Comparison of ENCODE assay signal across 8 mouse cellular contexts in the genomic region with DNA sequence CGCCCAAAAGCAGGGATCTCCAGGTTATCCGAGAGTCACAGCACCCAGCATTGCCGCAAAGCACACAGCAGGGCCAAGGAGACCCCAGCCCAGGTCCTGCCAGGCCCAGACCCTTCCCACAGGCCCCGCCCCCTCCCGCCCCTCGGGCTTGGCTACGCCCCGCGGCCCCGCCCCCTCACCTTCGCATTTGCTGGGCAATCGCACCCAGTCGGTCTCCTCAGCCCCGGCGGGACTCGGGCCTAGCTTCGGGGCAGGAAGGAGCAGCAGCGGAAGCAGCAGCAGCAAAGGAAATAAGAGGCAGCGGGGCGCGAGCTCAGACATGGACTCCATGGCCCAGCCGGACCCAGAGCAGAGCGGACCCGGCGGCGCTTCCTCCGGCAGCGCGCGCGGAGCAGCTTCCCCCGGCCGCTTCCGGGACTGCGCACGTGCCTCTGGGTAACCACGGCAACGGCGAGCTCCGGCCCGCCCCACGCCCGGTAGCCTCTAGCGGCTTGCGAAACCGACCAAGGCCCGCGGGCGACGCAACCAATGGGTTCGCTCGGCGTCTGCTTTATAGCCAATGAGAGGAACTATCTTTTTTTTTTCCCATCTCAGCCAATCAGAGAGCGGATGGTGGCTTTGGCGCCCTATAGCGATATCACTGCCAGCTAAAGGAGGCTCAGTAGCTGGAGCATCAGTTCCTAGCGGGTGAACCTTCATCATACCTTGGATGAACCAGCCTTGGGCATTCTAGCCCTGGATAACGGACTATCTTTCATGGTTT. TPM values are rescaled to one million over a fixed set of nuclear protein-coding genes. Genes with fewer than 3 reads are reported as not detected.
DNase-seq lines count a peak whose midpoint lies in the region; ATAC-seq and TF ChIP-seq lines count a peak whose summit lies in the region.

A gene (minus strand): TSS at position 421 of the 763 bp plus-strand sequence.

- no peaks in the 10 kb centered on the region for H3K27me3 ChIP-seq in embryonic facial prominence, embryonic 14.5 days (replicated peaks; ENCODE audit: control insufficient read depth, insufficient read depth, low read length)
- H3K27me3 ChIP-seq in limb, embryonic 14.5 days (ENCODE audit: control insufficient read depth, insufficient read depth, low read length), result no peaks in the 10 kb centered on the region
- H3K27me3 ChIP-seq in midbrain, postnatal 0 days (ENCODE audit: insufficient read depth, low read length), result no peaks in the 10 kb centered on the region; the same call in 1 of the 2 replicates

- H3K27ac ChIP-seq in embryonic facial prominence, embryonic 14.5 days (replicated peaks; ENCODE audit: low read depth, low read length), result peak within 1 kb of the TSS; percentile 77
- peak within 1 kb of the TSS; percentile 71 for H3K27ac ChIP-seq in limb, embryonic 14.5 days (replicated peaks; ENCODE audit: low read depth, low read length)
- H3K27ac ChIP-seq in midbrain, postnatal 0 days (ENCODE audit: low read depth, low read length), result peak within 1 kb of the TSS; percentile 85

- TF ChIP-seq POLR2A in limb, embryonic 14.5 days (IDR thresholded peaks at IDR 0.05; ENCODE audit: borderline replicate concordance, extremely low read depth, insufficient read depth, insufficient read length), result 0 out of 2 replicates have a peak, but pooled peaks have one; percentile 54

- peak; percentile 98 for DNase-seq in 3T3-L1 (ENCODE audit: low read depth, low spot score)
- DNase-seq in adrenal gland, postnatal 4 days (ENCODE audit: low spot score in 2 of 2), result peak; percentile 92 to 96
- DNase-seq in embryonic facial prominence, embryonic 14.5 days (ENCODE audit: low spot score), result peak; percentile 100
- DNase-seq in heart, adult 8-10 months (ENCODE audit: low spot score), result peak; percentile 94
- DNase-seq in kidney, adult 9 months, result peak; percentile 98
- DNase-seq in limb, embryonic 14.5 days (ENCODE audit: low spot score), result peak; percentile 99
- peak; percentile 99 for DNase-seq in midbrain, postnatal 0 days (ENCODE audit: low spot score)
- peak; percentile 92 to 95 for DNase-seq in spleen, postnatal 14 days (ENCODE audit: low spot score in 2 of 2)

- no peaks in the 10 kb centered on the region for H3K36me3 ChIP-seq in embryonic facial prominence, embryonic 14.5 days (ENCODE audit: control insufficient read depth, insufficient read depth, low read length)
- H3K36me3 ChIP-seq in limb, embryonic 14.5 days (ENCODE audit: control insufficient read depth, insufficient read depth, low read length), result peaks cover 4% of the 10 kb centered on the region
- no peaks in the 10 kb centered on the region for H3K36me3 ChIP-seq in midbrain, postnatal 0 days (ENCODE audit: insufficient read depth, low read length)

- H3K9ac ChIP-seq in embryonic facial prominence, embryonic 14.5 days (ENCODE audit: low read depth, low read length), result peak within 1 kb of the TSS; percentile 78
- peak within 1 kb of the TSS; percentile 77 for H3K9ac ChIP-seq in limb, embryonic 14.5 days (ENCODE audit: low read depth, low read length, severe bottlenecking)
- peak within 1 kb of the TSS; percentile 60 for H3K9ac ChIP-seq in midbrain, postnatal 0 days (replicated peaks; ENCODE audit: low read length, poor library complexity, severe bottlenecking)

- H3K9me3 ChIP-seq in embryonic facial prominence, embryonic 14.5 days (ENCODE audit: control insufficient read depth, low read length), result no peaks in the 10 kb centered on the region
- H3K9me3 ChIP-seq in limb, embryonic 14.5 days (ENCODE audit: control insufficient read depth, low read length), result no peaks in the 10 kb centered on the region
- H3K9me3 ChIP-seq in midbrain, postnatal 0 days (ENCODE audit: low read length), result no peaks in the 10 kb centered on the region

- H3K4me2 ChIP-seq in embryonic facial prominence, embryonic 14.5 days (ENCODE audit: low read depth, low read length), result peak within 1 kb of the TSS; percentile 80
- H3K4me2 ChIP-seq in limb, embryonic 14.5 days (replicated peaks; ENCODE audit: low read depth, low read length, severe bottlenecking), result peak within 1 kb of the TSS; percentile 59
- peak within 1 kb of the TSS; percentile 59 for H3K4me2 ChIP-seq in midbrain, postnatal 0 days (ENCODE audit: low read depth, low read length, poor library complexity, severe bottlenecking)

- peak; percentile 99 for ATAC-seq in embryonic facial prominence, embryonic 14.5 days (ENCODE audit: low read depth)
- peak; percentile 98 for ATAC-seq in limb, embryonic 14.5 days (ENCODE audit: low FRiP score, low read depth)
- peak; percentile 98 for ATAC-seq in midbrain, postnatal 0 days (ENCODE audit: low FRiP score)

- TF ChIP-seq CTCF in midbrain, postnatal 0 days (IDR thresholded peaks at IDR 0.05), result no peak

- under 1% methylated on average over 34 of the region's 58 CpGs for WGBS in embryonic facial prominence, embryonic 14.5 days
- WGBS in limb, embryonic 14.5 days, result 0% methylated on average over 35 of the region's 58 CpGs
- under 1% methylated on average over 58 of the region's 58 CpGs for WGBS in midbrain, postnatal 0 days

- peak within 1 kb of the TSS; percentile 74 for H3K4me3 ChIP-seq in embryonic facial prominence, embryonic 14.5 days (ENCODE audit: low read depth, low read length)
- H3K4me3 ChIP-seq in limb, embryonic 14.5 days (replicated peaks; ENCODE audit: low read length), result peak within 1 kb of the TSS; percentile 76
- H3K4me3 ChIP-seq in midbrain, postnatal 0 days (ENCODE audit: low read depth, low read length), result peak within 1 kb of the TSS; percentile 47

- H3K4me1 ChIP-seq in embryonic facial prominence, embryonic 14.5 days (ENCODE audit: control insufficient read depth, insufficient read depth, low read length), result peaks cover 9% of the 10 kb centered on the region; the same call in 1 of the 2 replicates
- H3K4me1 ChIP-seq in limb, embryonic 14.5 days (ENCODE audit: control insufficient read depth, insufficient read depth, low read length), result peaks cover 7% of the 10 kb centered on the region; the same call in 1 of the 2 replicates
- peaks cover 4% of the 10 kb centered on the region; the same call in 1 of the 2 replicates for H3K4me1 ChIP-seq in midbrain, postnatal 0 days (ENCODE audit: insufficient read depth, low read length)

RNA-seq across cellular contexts. Expression of the gene that starts here (rescaled TPM):
- total RNA-seq in adrenal gland, postnatal 4 days (2021), result 10 to 100 TPM; 61.5 to 63.3 TPM
- 62.6 and 68.5 TPM in 2 replicates for polyA plus RNA-seq in embryonic facial prominence, embryonic 14.5 days (2014; fragmentation: Nextera tagmentation; extraction: Ambion mirVana)
- 10 to 100 TPM; 17.2 to 22.1 (median 18.4) TPM for total RNA-seq in heart, adult 8-10 months (2022)
- 67.3 and 68.2 TPM in 2 replicates for polyA plus RNA-seq in limb, embryonic 14.5 days (2012; rRNA removed)
- polyA plus RNA-seq in limb, embryonic 14.5 days (2014; fragmentation: Nextera tagmentation; extraction: Ambion mirVana), result 64.0 and 69.3 TPM in 2 replicates
- total RNA-seq in midbrain, postnatal 0 days (2014; rRNA removed), result 62.0 and 74.6 TPM in 2 replicates
- 70.7 and 74.4 TPM in 2 replicates for polyA plus RNA-seq in midbrain, postnatal 0 days (2015; fragmentation: Nextera tagmentation; extraction: Ambion mirVana)

Comparison
In these comparisons a context has a peak if more than half of its experiments do, and no peak if none do; other contexts are left out.
1. Peak in every context shown above with its lines: DNase-seq, ATAC-seq, H3K4me3 ChIP-seq and H3K27ac ChIP-seq.